Mouse (Mus musculus): Measurements from ENCODE around the gene Tmem107. TPM values are rescaled to one million over a fixed set of nuclear protein-coding genes. Genes with fewer than 3 reads are reported as not detected.
A peak's percentile ranks its signal among the peaks of the same experiment; 100 is the strongest.

Gene Tmem107
- total RNA-seq, 2 experiments from 2014 or later, result 12.0 to 12.1 TPM

DNA sequence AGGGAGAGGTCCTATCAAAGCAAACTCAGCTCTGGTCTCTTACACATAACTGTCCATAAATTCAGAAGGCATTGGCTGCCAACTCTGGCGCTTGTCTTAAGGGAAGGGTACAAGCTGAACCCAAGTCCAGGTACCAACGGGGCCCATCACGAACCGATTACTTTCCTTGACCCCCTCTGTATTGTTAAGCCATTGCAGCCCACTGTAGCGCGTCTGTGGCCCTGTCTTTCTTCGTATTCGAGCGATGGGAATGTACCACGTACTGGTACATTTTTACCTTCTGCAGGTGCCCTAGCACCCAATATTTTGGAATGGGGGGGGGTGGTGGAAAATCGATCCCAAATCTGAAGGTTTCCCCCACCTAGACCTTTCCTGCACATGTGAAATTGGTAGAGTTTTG lies 1.6 kb downstream of the Tmem107 start:
- intact Hi-C loops (cut with DNase I), result no loop called here

DNA sequence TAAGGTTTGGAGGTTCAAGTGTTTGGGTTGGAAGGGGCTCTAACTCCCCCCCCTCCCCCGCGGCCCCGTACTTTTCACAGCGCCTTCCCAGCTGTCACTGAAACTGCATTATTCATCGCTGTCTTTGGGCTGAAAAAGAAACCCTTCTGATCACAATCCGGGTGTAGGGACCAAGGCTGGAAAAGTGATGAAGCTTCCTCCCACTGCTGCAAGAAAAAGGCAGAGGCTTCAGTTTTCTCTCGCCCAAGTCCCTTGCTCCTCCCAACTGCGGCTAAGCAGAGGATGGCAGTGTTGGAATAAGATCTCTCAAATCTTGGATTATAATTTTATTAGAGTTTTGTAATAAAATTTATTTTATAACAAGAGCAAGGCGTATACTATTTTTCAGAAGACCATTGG lies 2.1 kb downstream of the Tmem107 start:
- no peak for DNase-seq (ENCODE audit: extremely low spot score in 1 of 2, low spot score in 2 of 2)
- intact Hi-C loops (cut with DNase I), result no loop called here

More for the DNA sequence above, 1.6 kb downstream of the Tmem107 start:
- no peak for DNase-seq (ENCODE audit: extremely low spot score in 1 of 2, low spot score in 2 of 2)

- DNase-seq (ENCODE audit: extremely low spot score in 1 of 2, low spot score in 2 of 2), result peak; percentile 89 to 90
- intact Hi-C loops (cut with DNase I), result no loop called here
Measured at GRCm38 (mm10) chr11:69073065-69073888, 2.7 kb downstream of the Tmem107 start.

DNA sequence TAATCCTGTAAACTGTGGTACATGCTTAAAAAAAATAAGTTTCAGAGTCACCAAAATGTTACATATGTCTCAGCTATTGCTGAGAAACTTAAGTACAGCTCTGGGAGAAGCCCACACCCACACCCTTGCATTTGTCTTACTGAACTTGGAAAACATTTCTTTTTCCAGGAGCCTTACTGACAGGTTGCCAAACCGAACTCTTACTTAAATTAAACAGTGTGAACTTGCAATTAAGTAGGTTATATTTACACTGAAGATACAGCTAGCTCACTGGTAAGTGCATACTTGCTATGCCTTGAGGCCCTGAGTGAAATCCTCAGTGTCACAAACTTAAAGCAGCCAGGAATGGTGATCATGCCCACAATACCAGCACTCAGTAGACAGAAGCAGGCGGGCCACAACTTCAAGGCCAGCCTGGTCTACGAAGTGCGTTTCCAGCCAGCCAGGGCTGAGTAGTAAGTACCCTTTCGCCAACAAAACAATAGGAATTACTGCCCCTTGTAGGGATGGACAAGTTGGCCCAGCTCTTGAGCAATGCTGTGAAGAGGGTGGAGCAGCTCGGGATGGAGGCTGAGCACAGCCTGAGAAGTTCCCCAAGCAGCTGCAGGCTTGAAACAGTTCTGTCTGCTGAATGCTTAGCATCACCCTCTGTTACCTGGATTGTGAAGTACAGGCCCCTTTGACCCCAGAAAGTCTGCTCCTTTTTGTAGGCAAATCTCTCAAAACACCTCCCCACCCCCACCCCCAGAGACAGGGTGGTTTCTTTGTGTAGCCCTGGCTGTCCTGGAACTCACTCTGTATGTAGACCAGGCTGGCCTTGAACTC lies 3.6 kb downstream of the Tmem107 start:
- intact Hi-C loops (cut with DNase I), result no loop called here
- peak in 1 of 2 experiments; percentile 3 for DNase-seq (ENCODE audit: extremely low spot score in 1 of 2, low spot score in 2 of 2)

DNA sequence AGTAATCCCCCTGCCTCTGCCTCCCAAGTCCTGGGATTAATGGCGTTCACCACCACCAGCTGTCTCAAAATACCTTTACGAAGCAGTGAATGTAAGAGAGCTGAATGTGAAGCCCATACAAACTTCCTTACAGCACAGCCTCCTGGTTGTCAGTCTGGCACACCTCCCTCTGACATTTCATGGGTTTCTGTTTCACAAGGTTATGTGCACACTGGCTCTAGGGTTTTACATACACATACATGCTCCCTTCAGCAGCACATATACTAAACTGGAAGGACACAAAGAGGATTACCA lies 4.1 kb downstream of the Tmem107 start:
- intact Hi-C loops (cut with DNase I), result no loop called here
- DNase-seq (ENCODE audit: extremely low spot score in 1 of 2, low spot score in 2 of 2), result no peak

GRCm38 (mm10) chr11:69075764-69076479 lies 5.3 kb downstream of the Tmem107 start:
- no peak for DNase-seq (ENCODE audit: extremely low spot score in 1 of 2, low spot score in 2 of 2)
- intact Hi-C loops (cut with DNase I), result no loop called here

DNA sequence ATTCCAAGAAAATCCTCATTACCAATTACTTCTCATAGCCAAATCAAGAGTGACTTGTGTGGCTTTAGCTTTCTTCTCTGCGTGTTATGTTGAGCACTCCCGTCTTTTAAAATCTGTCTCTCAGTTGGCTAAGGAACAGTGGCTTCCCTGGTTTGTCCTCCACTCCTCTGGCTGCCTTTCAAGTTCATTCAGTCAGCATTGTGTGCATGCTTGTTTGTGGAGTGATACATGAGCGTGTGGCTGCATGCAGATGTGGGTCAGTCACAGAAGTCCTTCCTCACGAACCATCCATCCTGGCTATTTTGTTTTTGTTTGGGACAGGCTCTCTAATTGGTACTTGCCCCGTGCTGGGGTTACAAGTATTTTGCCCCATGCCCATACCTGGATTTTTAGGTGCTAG lies 6.0 kb downstream of the Tmem107 start:
- peak in 1 of 2 experiments; percentile 11 for DNase-seq (ENCODE audit: extremely low spot score in 1 of 2, low spot score in 2 of 2)
- intact Hi-C loops (cut with DNase I), result no loop called here

DNA sequence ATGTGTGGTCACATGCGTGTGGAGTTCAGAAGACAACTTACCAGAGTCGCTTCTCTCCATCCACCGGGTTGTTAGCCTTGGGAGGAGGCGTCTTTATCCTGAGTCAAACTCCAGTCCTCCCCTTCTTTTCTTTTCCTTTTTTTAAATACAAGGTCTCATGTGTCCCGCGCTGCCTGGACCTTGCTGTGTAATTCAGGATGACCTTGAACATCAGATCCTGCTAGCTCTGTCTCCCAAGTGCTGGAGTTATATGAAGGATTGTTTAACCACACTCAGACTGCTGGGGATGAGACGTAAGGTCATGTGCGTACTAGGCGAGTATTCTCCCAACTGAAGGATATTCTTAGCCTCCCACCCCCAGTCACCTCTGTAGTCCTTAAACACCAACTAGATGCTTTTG lies 6.7 kb downstream of the Tmem107 start:
- DNase-seq (ENCODE audit: extremely low spot score in 1 of 2, low spot score in 2 of 2), result no peak
- intact Hi-C loops (cut with DNase I), result no loop called here

- no peak for DNase-seq (ENCODE audit: extremely low spot score in 1 of 2, low spot score in 2 of 2)
- intact Hi-C loops (cut with DNase I), result no loop called here
Measured at GRCm38 (mm10) chr11:69078041-69078440, 7.4 kb downstream of the Tmem107 start.

- no peak for DNase-seq (ENCODE audit: extremely low spot score in 1 of 2, low spot score in 2 of 2)
- intact Hi-C loops (cut with DNase I), result no loop called here
Measured at GRCm38 (mm10) chr11:69078805-69079438, 8.3 kb downstream of the Tmem107 start.

- intact Hi-C loops (cut with DNase I), result no loop called here
- no peak for DNase-seq (ENCODE audit: extremely low spot score in 1 of 2, low spot score in 2 of 2)
Measured at GRCm38 (mm10) chr11:69080102-69080854, 9.7 kb downstream of the Tmem107 start.

DNA sequence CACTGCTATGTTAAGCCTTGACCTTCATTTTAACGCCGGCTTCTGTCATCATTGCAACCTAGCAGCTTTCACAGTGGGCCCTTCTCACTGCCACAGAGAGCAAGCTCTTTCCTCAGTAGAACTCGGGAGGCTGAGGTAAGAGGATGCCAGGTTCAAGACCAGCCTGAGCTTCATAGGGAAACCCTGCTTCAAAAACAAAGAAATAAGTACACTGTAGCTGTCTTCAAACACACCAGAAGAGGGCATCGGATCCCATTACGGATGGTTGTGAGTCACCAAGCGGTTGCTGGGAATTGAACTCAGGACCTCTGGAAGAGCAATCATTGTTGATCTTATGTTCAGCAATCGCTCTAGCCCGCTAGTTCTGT lies 10.2 kb downstream of the Tmem107 start:
- intact Hi-C loops (cut with DNase I), result no loop called here

GRCm38 (mm10) chr11:69081613-69082012 lies 11.0 kb downstream of the Tmem107 start:
- DNase-seq (ENCODE audit: extremely low spot score in 1 of 2, low spot score in 2 of 2), result no peak
- intact Hi-C loops (cut with DNase I), result no loop called here

More for the DNA sequence above, 10.2 kb downstream of the Tmem107 start:
- DNase-seq (ENCODE audit: extremely low spot score in 1 of 2, low spot score in 2 of 2), result no peak

GRCm38 (mm10) chr11:69085608-69086007 lies 15.0 kb downstream of the Tmem107 start:
- intact Hi-C loops (cut with DNase I), result no loop called here
- no peak for DNase-seq (ENCODE audit: extremely low spot score in 1 of 2, low spot score in 2 of 2)

DNA sequence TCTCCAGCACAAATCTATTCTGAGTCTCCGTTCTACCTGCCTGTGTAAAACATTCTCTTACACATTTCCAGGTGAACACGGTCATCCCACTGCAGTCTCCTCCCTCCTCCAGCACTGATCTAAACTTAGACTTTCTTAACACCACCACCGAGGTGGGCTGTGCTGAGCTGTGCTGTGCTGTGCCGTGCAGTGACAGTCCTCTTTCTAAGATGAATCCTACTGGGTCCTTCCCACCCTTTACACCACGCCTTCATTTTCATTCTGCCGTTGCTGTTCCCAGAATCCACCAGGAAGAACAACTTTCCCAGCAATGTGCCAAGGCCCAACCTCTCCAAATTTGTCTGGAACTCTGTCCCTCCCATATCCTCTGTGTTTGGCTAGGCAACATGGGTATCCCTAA lies 15.8 kb downstream of the Tmem107 start:
- intact Hi-C loops (cut with DNase I), result no loop called here
- DNase-seq (ENCODE audit: extremely low spot score in 1 of 2, low spot score in 2 of 2), result no peak

DNA sequence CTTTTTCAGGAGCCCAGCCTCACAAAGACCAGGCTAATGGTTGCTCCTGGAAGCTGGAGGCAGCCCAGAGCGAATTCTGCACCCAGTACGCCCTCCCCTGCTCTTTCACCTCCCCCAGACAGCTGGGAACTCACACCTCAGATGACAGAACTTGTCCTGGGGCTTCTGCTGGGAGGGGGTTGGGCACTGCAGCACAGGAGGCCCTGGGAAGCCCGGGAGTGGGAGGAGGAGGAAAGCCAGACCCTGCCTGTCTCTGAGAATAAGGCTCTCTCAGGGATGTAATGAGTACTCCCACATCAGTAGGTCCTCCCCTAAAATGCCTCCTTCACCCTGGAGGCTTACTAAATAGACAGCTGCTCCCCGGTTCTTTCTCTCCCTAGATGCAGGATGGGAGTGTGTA lies 16.5 kb downstream of the Tmem107 start:
- intact Hi-C loops (cut with DNase I), result no loop called here
- no peak for DNase-seq (ENCODE audit: extremely low spot score in 1 of 2, low spot score in 2 of 2)

- intact Hi-C loops (cut with DNase I), result no loop called here
- no peak for DNase-seq (ENCODE audit: extremely low spot score in 1 of 2, low spot score in 2 of 2)
Measured at GRCm38 (mm10) chr11:69087597-69087996, 17.0 kb downstream of the Tmem107 start.

DNA sequence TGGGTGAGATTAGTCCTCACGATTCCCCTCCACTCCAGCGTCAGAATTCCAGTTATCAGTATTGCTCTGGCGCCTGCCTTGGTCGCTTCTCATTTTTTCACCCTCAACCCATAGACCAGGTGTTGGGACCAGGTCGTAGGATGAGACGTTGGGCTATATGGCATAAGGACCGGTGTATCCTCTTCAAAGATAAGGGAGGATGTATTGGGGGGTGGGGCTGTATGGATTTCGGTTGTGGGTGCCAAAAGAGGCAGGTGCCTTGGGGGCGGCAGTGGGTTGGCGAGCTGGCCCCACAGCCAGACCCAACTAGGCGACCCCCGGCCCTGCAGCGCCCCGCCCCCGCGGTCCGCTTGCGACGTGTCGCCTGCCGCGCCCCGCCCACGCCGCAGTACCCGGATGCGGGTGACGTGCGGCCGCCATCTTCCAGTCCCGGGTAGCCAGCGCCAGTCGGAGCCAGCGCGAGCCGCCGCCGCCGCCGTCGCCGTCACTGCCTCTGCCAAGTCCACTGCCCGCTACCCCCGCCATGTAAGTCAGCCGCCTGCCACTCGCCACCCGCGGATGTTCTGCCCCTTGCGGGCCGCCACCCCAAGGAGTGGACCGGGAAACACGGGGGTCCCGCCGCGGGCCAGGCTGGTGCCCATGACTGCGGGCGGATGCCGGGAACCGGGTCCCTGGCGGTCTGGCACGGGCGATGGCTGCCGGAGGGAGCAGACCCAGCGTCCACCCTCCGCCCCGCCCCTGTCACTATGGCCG lies 17.7 kb downstream of the Tmem107 start, which contains the start of gene Vamp2:
Gene Vamp2 (plus strand): TSS at position 388 of the 753 bp plus-strand sequence.
- intact Hi-C loops (cut with DNase I), result no loop called here

More for the DNA sequence above, 17.7 kb downstream of the Tmem107 start, which contains the start of gene Vamp2:
- peak; percentile 91 to 97 for DNase-seq (ENCODE audit: extremely low spot score in 1 of 2, low spot score in 2 of 2)
